ENCODE assay signal across 1 mouse cellular context in genomic region chr9:107949184-107949921, GRCm38 (mm10).
TF ChIP-seq lines count a peak whose summit lies in the region.

No protein-coding gene starts in this region.

TF ChIP-seq in CH12.LX, 34 proteins besides CTCF, POLR2A, EP300 and RAD21:
- TF ChIP-seq TBP (conservative IDR thresholded peaks at IDR 0.05; ENCODE audit: low read depth, low read length) (0 out of 2 replicates have a peak, but pooled peaks have one; percentile 36), SIN3A (IDR thresholded peaks at IDR 0.05; ENCODE audit: low read length) (no peak)
